Mouse (Mus musculus) midbrain, embryonic 12.5 days (tissue): ENCODE results near the gene Irf9. TPM values are rescaled to one million over a fixed set of nuclear protein-coding genes. Genes with fewer than 3 reads are reported as not detected.
A peak's percentile ranks its signal among the peaks of the same experiment; 100 is the strongest.

Experiments
- ATAC-seq: fragments of 200-750 bp; cut with Nextera tagmentation; 2 replicates; pipeline ENCODE4 v1.8.0; 2017; ENCODE audit warnings: low read depth, moderate TSS enrichment, moderate library complexity; ENCODE audit not compliant: low FRiP score
- H3K27ac ChIP-seq: fragments of 300-500 bp; sonication (generic); replicated peaks from 2 replicates; pipeline ENCODE4 v1.5.1; 2016; ENCODE audit warnings: mild to moderate bottlenecking
- H3K27me3 ChIP-seq: fragments of 300-500 bp; sonication (generic); 2 replicates; pipeline ENCODE4 v1.6.1; 2016; ENCODE audit warnings: mild to moderate bottlenecking
- H3K36me3 ChIP-seq: fragments of 300-500 bp; sonication (generic); 2 replicates; pipeline ENCODE4 v1.6.1; 2016
- H3K4me1 ChIP-seq: fragments of 300-500 bp; sonication (generic); 2 replicates; pipeline ENCODE4 v1.6.1; 2016
- H3K4me2 ChIP-seq: fragments of 300-500 bp; sonication (generic); replicated peaks from 2 replicates; pipeline ENCODE4 v1.6.1; 2016; ENCODE audit warnings: mild to moderate bottlenecking, moderate library complexity
- H3K4me3 ChIP-seq: fragments of 300-500 bp; sonication (generic); 2 replicates; pipeline ENCODE4 v1.5.1; 2016; ENCODE audit warnings: mild to moderate bottlenecking
- H3K9ac ChIP-seq: fragments of 300-500 bp; sonication (generic); replicated peaks from 2 replicates; pipeline ENCODE4 v1.6.1; 2016; ENCODE audit warnings: mild to moderate bottlenecking, moderate library complexity
- H3K9me3 ChIP-seq: fragments of 300-500 bp; sonication (generic); 2 replicates; pipeline ENCODE4 v1.6.1; 2016; ENCODE audit warnings: mild to moderate bottlenecking
- WGBS: fragments of 180-500 bp; shearing (Covaris S2); methylation state at CpG from one replicate; pipeline ENCODE4 v1.1.7; 2016; 5-methylcytosine and 5-hydroxymethylcytosine counted together
- polyA plus RNA-seq: library from polyadenylated mRNA; unstranded; fragments of >200 nt; fragmentation: Nextera tagmentation; extraction: Ambion mirVana; gene quantifications from 2 replicates; pipeline ENCODE4 v1.2.1, GENCODE M21; 2016

The Irf9 gene
- polyA plus RNA-seq, 1 experiment from 2014 or later: 11.5 TPM

GRCm38 (mm10) chr14:55584702-55585565 is 18.4 kb upstream of the Irf9 start, which contains the start of gene Emc9:
Emc9 (minus strand) TSS chr14:55585302.
- Histone ChIP-seq H3K27ac (0 out of 2 replicates have a peak within 1 kb of the TSS, but pooled peaks have one; percentile 30), H3K9me3 (no peaks in the 10 kb centered on the region), H3K4me1 (peaks cover 12% of the 10 kb centered on the region), H3K4me2 (peak within 1 kb of the TSS; percentile 70), H3K27me3 (no peaks in the 10 kb centered on the region), H3K4me3 (peak within 1 kb of the TSS; percentile 46), H3K36me3 (peaks cover 32% of the 10 kb centered on the region), H3K9ac (peak within 1 kb of the TSS; percentile 63)
- 2% methylated on average over 43 of the region's 43 CpGs for WGBS
- ATAC-seq: peak; percentile 47; the same call in 1 of the 2 replicates

GRCm38 (mm10) chr14:55585566-55585960 is 17.8 kb upstream of the Irf9 start:
- no peak overlapping the region for H3K27ac ChIP-seq
- ATAC-seq: no peak
- H3K4me3 ChIP-seq: no peak overlapping the region; the same call in 1 of the 2 replicates
- peaks cover 25% of the 10 kb centered on the region for H3K36me3 ChIP-seq
- WGBS: 63% methylated on average over 6 of the region's 6 CpGs
- peaks cover 18% of the 10 kb centered on the region for H3K4me1 ChIP-seq
- no peaks in the 10 kb centered on the region for H3K9me3 ChIP-seq
- H3K4me2 ChIP-seq: peak overlapping the region; percentile 70
- no peaks in the 10 kb centered on the region for H3K27me3 ChIP-seq
- no peak overlapping the region for H3K9ac ChIP-seq

GRCm38 (mm10) chr14:55586149-55586548 is 17.2 kb upstream of the Irf9 start:
- H3K9me3 ChIP-seq: no peaks in the 10 kb centered on the region
- ATAC-seq: no peak

GRCm38 (mm10) chr14:55589271-55589670 is 14.1 kb upstream of the Irf9 start:
- WGBS: 88% methylated on average over 5 of the region's 5 CpGs
- Histone ChIP-seq H3K9ac (no peak overlapping the region), H3K4me3 (no peak overlapping the region), H3K36me3 (peaks cover 11% of the 10 kb centered on the region; the same call in 1 of the 2 replicates), H3K4me2 (no peak overlapping the region), H3K27me3 (no peaks in the 10 kb centered on the region), H3K9me3 (no peaks in the 10 kb centered on the region), H3K27ac (no peak overlapping the region), H3K4me1 (peaks cover 36% of the 10 kb centered on the region)
- no peak for ATAC-seq

More at GRCm38 (mm10) chr14:55586149-55586548, 17.2 kb upstream of the Irf9 start:
- H3K9ac ChIP-seq: no peak overlapping the region
- H3K4me3 ChIP-seq: no peak overlapping the region
- H3K4me1 ChIP-seq: peaks cover 19% of the 10 kb centered on the region
- peaks cover 19% of the 10 kb centered on the region for H3K36me3 ChIP-seq
- H3K4me2 ChIP-seq: no peak overlapping the region
- no peak overlapping the region for H3K27ac ChIP-seq
- H3K27me3 ChIP-seq: no peaks in the 10 kb centered on the region
- 87% methylated on average over 2 of the region's 2 CpGs for WGBS

GRCm38 (mm10) chr14:55589771-55590448 is 13.5 kb upstream of the Irf9 start:
- Histone ChIP-seq H3K4me3 (peak overlapping the region; percentile 87), H3K4me1 (peaks cover 32% of the 10 kb centered on the region), H3K36me3 (peaks cover 15% of the 10 kb centered on the region), H3K9me3 (no peaks in the 10 kb centered on the region), H3K27ac (peak overlapping the region; percentile 92; the same call in 1 of the 2 replicates), H3K9ac (peak overlapping the region; percentile 90), H3K4me2 (peak overlapping the region; percentile 79), H3K27me3 (no peaks in the 10 kb centered on the region)
- 90% methylated on average over 11 of the region's 11 CpGs for WGBS
- no peak for ATAC-seq

- H3K36me3 ChIP-seq: peaks cover 24% of the 10 kb centered on the region
- under 1% methylated on average over 22 of the region's 22 CpGs for WGBS
- no peaks in the 10 kb centered on the region for H3K9me3 ChIP-seq
- peaks cover 28% of the 10 kb centered on the region for H3K4me1 ChIP-seq
- H3K9ac ChIP-seq: peak within 1 kb of the TSS; percentile 90
- H3K27ac ChIP-seq: peak within 1 kb of the TSS; percentile 92
- peak within 1 kb of the TSS; percentile 87 for H3K4me3 ChIP-seq
- H3K4me2 ChIP-seq: peak within 1 kb of the TSS; percentile 79
- ATAC-seq: peak; percentile 96
- H3K27me3 ChIP-seq: no peaks in the 10 kb centered on the region
Observed at GRCm38 (mm10) chr14:55590748-55591330, 12.5 kb upstream of the Irf9 start, which contains the start of gene Psme2. Psme2 (minus strand) TSS chr14:55591113.

GRCm38 (mm10) chr14:55591331-55591891 is 12.0 kb upstream of the Irf9 start, which contains the start of gene Rnf31:
Rnf31 (plus strand) TSS chr14:55591708.
- peak within 1 kb of the TSS; percentile 92 for H3K27ac ChIP-seq
- H3K27me3 ChIP-seq: no peaks in the 10 kb centered on the region
- peak within 1 kb of the TSS; percentile 79 for H3K4me2 ChIP-seq
- H3K4me1 ChIP-seq: peaks cover 28% of the 10 kb centered on the region
- H3K36me3 ChIP-seq: peaks cover 30% of the 10 kb centered on the region
- peak within 1 kb of the TSS; percentile 90 for H3K9ac ChIP-seq
- peak within 1 kb of the TSS; percentile 87 for H3K4me3 ChIP-seq
- WGBS: 0% methylated on average over 33 of the region's 33 CpGs
- no peaks in the 10 kb centered on the region for H3K9me3 ChIP-seq
- peak; percentile 86 for ATAC-seq

GRCm38 (mm10) chr14:55592226-55592625 is 11.1 kb upstream of the Irf9 start:
- H3K36me3 ChIP-seq: peaks cover 34% of the 10 kb centered on the region
- H3K27ac ChIP-seq: peak overlapping the region; percentile 92; the same call in 1 of the 2 replicates
- H3K27me3 ChIP-seq: no peaks in the 10 kb centered on the region
- H3K9me3 ChIP-seq: no peaks in the 10 kb centered on the region
- 7% methylated on average over 16 of the region's 16 CpGs for WGBS
- peak overlapping the region; percentile 87 for H3K4me3 ChIP-seq
- ATAC-seq: no peak
- H3K9ac ChIP-seq: peak overlapping the region; percentile 90
- H3K4me1 ChIP-seq: peaks cover 28% of the 10 kb centered on the region
- peak overlapping the region; percentile 79 for H3K4me2 ChIP-seq

GRCm38 (mm10) chr14:55596036-55596690 is 7.2 kb upstream of the Irf9 start:
- Histone ChIP-seq H3K4me2 (no peak overlapping the region), H3K9me3 (no peaks in the 10 kb centered on the region), H3K36me3 (peaks cover 61% of the 10 kb centered on the region), H3K27ac (no peak overlapping the region), H3K27me3 (no peaks in the 10 kb centered on the region), H3K4me1 (peaks cover 17% of the 10 kb centered on the region), H3K9ac (no peak overlapping the region; the same call in 1 of the 2 replicates), H3K4me3 (no peak overlapping the region)
- no peak for ATAC-seq
- WGBS: 71% methylated on average over 13 of the region's 13 CpGs

- Histone ChIP-seq H3K9me3 (no peaks in the 10 kb centered on the region), H3K4me1 (peaks cover 3% of the 10 kb centered on the region; the same call in 1 of the 2 replicates), H3K4me2 (no peak overlapping the region), H3K4me3 (no peak overlapping the region), H3K27ac (no peak overlapping the region), H3K27me3 (no peaks in the 10 kb centered on the region), H3K36me3 (peaks cover 87% of the 10 kb centered on the region), H3K9ac (no peak overlapping the region)
- WGBS: 95% methylated on average over 21 of the region's 21 CpGs
- no peak for ATAC-seq
Observed at GRCm38 (mm10) chr14:55598521-55599390, 4.6 kb upstream of the Irf9 start.
